Mouse (Mus musculus) MEL (cell line): ENCODE data around the gene Fgf8.

ENCODE experiments used
- CHD2 ChIP-seq: IDR thresholded peaks from 2 replicates; pipeline ENCODE4 v1.6.1; 2011; ENCODE audit warnings: low read length, improper control_type of control experiment
- CTCF ChIP-seq, 3 experiments: IDR thresholded peaks in 2 of 3; conservative IDR thresholded peaks in 1 of 3; 2 replicates each; pipeline ENCODE4 v1.5.1; 2011 to 2012; ENCODE audit warnings: low read length in 3 of 3, low read depth in 2 of 3, mild to moderate bottlenecking in 2 of 3, improper control_type of control experiment in 1 of 3, inconsistent platforms in 1 of 3, mixed read lengths in 1 of 3, moderate library complexity in 1 of 3; ENCODE audit not compliant: control insufficient read depth in 1 of 3, insufficient read depth in 1 of 3, poor library complexity in 1 of 3, severe bottlenecking in 1 of 3
- ETS1 ChIP-seq: IDR thresholded peaks from 2 replicates; pipeline ENCODE4 v1.6.1; 2012; ENCODE audit warnings: low read depth, mild to moderate bottlenecking, inconsistent platforms, low read length, improper control_type of control experiment, moderate library complexity
- GATA1 ChIP-seq: IDR thresholded peaks from 2 replicates; pipeline ENCODE4 v1.6.1; 2011; ENCODE audit warnings: low read depth, low read length, improper control_type of control experiment
- MAFK ChIP-seq: IDR thresholded peaks from 2 replicates; pipeline ENCODE4 v1.6.1; 2011; ENCODE audit warnings: low read depth, mild to moderate bottlenecking, low read length, improper control_type of control experiment, borderline replicate concordance
- POLR2A ChIP-seq, 2 experiments: IDR thresholded peaks; 2 replicates each; pipeline ENCODE4 v1.6.1; 2011 to 2012; ENCODE audit warnings: low read length in 2 of 2, mild to moderate bottlenecking in 2 of 2, control low read depth in 1 of 2, improper control_type of control experiment in 1 of 2, low read depth in 1 of 2, moderate library complexity in 1 of 2; ENCODE audit not compliant: control insufficient read depth in 1 of 2, insufficient read depth in 1 of 2, poor library complexity in 1 of 2
- USF1 ChIP-seq: IDR thresholded peaks from 2 replicates; pipeline ENCODE4 v1.6.1; 2014; ENCODE audit warnings: low read depth, mild to moderate bottlenecking, inconsistent platforms, low read length, improper control_type of control experiment, moderate library complexity

- TF ChIP-seq CTCF (IDR thresholded peaks at IDR 0.05 in 2 of 3, conservative IDR thresholded peaks at IDR 0.05 in 1 of 3; ENCODE audit: control insufficient read depth in 1 of 3, insufficient read depth in 1 of 3, low read depth in 2 of 3, low read length in 3 of 3, poor library complexity in 1 of 3, severe bottlenecking in 1 of 3) (no peak), POLR2A (IDR thresholded peaks at IDR 0.05; ENCODE audit: control insufficient read depth in 1 of 2, insufficient read depth in 1 of 2, low read depth in 1 of 2, low read length in 2 of 2, poor library complexity in 1 of 2) (no peak), GATA1 (no peak), MAFK (no peak), ETS1 (no peak), USF1 (no peak), CHD2 (no peak)
Measured at GRCm38 (mm10) chr19:45738521-45738920, 4.2 kb downstream of the Fgf8 start.
